Mouse (Mus musculus) forebrain, embryonic 11.5 days (tissue): ENCODE measurements around the gene Setd1a. TPM values are rescaled to one million over a fixed set of nuclear protein-coding genes. Genes with fewer than 3 reads are reported as not detected.

Experiments
- ATAC-seq: fragments of 200-750 bp; cut with Nextera tagmentation; replicated peaks from 2 replicates; pipeline ENCODE4 v1.8.0; 2017; ENCODE audit warnings: moderate TSS enrichment; ENCODE audit not compliant: low FRiP score
- DNase-seq: peaks from one replicate; pipeline ENCODE4 v3.0.0-alpha.2; 2017; ENCODE audit warnings: low spot score
- H3K27ac ChIP-seq: fragments of 300-500 bp; sonication (generic); 2 replicates; pipeline ENCODE4 v1.5.1; 2014; ENCODE audit warnings: low read depth, low read length
- H3K27me3 ChIP-seq: fragments of 300-500 bp; sonication (generic); 2 replicates; pipeline ENCODE4 v1.6.1; 2014; ENCODE audit warnings: mild to moderate bottlenecking, low read length, mixed read lengths; ENCODE audit not compliant: control insufficient read depth, insufficient read depth
- H3K36me3 ChIP-seq: fragments of 300-500 bp; sonication (generic); 2 replicates; pipeline ENCODE4 v1.6.1; 2014; ENCODE audit warnings: mild to moderate bottlenecking, low read length, moderate library complexity, mixed read lengths; ENCODE audit not compliant: control insufficient read depth, insufficient read depth
- H3K4me1 ChIP-seq: fragments of 300-500 bp; sonication (generic); replicated peaks from 2 replicates; pipeline ENCODE4 v1.6.1; 2014; ENCODE audit warnings: low read length, mixed read lengths; ENCODE audit not compliant: control insufficient read depth, insufficient read depth
- H3K4me2 ChIP-seq: fragments of 300-500 bp; sonication (generic); 2 replicates; pipeline ENCODE4 v1.6.1; 2014; ENCODE audit warnings: low read depth, mild to moderate bottlenecking, low read length, moderate library complexity, mixed read lengths; ENCODE audit not compliant: severe bottlenecking
- H3K4me3 ChIP-seq: fragments of 300-500 bp; sonication (generic); 2 replicates; pipeline ENCODE4 v1.5.1; 2014; ENCODE audit warnings: low read depth, low read length
- H3K9ac ChIP-seq: fragments of 300-500 bp; sonication (generic); 2 replicates; pipeline ENCODE4 v1.6.1; 2014; ENCODE audit warnings: low read length
- H3K9me3 ChIP-seq: fragments of 300-500 bp; sonication (generic); 2 replicates; pipeline ENCODE4 v1.6.1; 2016; ENCODE audit warnings: low read length, mixed read lengths; ENCODE audit not compliant: control insufficient read depth
- WGBS: fragments of 180-500 bp; shearing (Covaris S2); extraction: QIAGEN DNeasy Blood & Tissue Kit; methylation state at CpG from one replicate; pipeline ENCODE4 v1.1.7; 2014; 5-methylcytosine and 5-hydroxymethylcytosine counted together
- polyA plus RNA-seq: library from polyadenylated mRNA; unstranded; fragments of >200 nt; fragmentation: Nextera tagmentation; extraction: Ambion mirVana; gene quantifications from 2 replicates; pipeline ENCODE4 v1.2.1, GENCODE M21; 2014

Gene Setd1a
- polyA plus RNA-seq, 1 experiment from 2014 or later = 30.7 TPM

- H3K4me2 ChIP-seq = no peak overlapping the region
- no peaks in the 10 kb centered on the region for H3K4me1 ChIP-seq
- H3K27ac ChIP-seq = no peak overlapping the region
- H3K27me3 ChIP-seq = no peaks in the 10 kb centered on the region
- WGBS = 89% methylated on average over 19 of the region's 19 CpGs
- H3K4me3 ChIP-seq = no peak overlapping the region
- no peaks in the 10 kb centered on the region for H3K9me3 ChIP-seq
- no peak overlapping the region for H3K9ac ChIP-seq
- no peaks in the 10 kb centered on the region for H3K36me3 ChIP-seq
- DNase-seq (no peak), ATAC-seq (no peak)
Measured at GRCm38 (mm10) chr7:127814241-127814921, 37.9 kb downstream of the Setd1a start.

- DNase-seq (no peak), ATAC-seq (no peak)
- H3K9ac ChIP-seq = no peak overlapping the region
- no peaks in the 10 kb centered on the region for H3K36me3 ChIP-seq
- no peaks in the 10 kb centered on the region for H3K9me3 ChIP-seq
- H3K4me2 ChIP-seq = no peak overlapping the region
- no peaks in the 10 kb centered on the region for H3K27me3 ChIP-seq
- whole genome bisulfite sequencing = 95% methylated on average over 15 of the region's 15 CpGs
- no peak overlapping the region for H3K4me3 ChIP-seq
- no peaks in the 10 kb centered on the region for H3K4me1 ChIP-seq
- no peak overlapping the region for H3K27ac ChIP-seq
Measured at GRCm38 (mm10) chr7:127815116-127815665, 38.7 kb downstream of the Setd1a start.

- 77% methylated on average over 15 of the region's 15 CpGs for WGBS
- H3K9ac ChIP-seq = no peak overlapping the region
- no peak for DNase-seq
Measured at GRCm38 (mm10) chr7:127815954-127816821, 39.7 kb downstream of the Setd1a start.

GRCm38 (mm10) chr7:127817053-127817452, 40.6 kb downstream of the Setd1a start:
- Histone ChIP-seq H3K4me1 (no peaks in the 10 kb centered on the region), H3K9ac (no peak overlapping the region), H3K9me3 (no peaks in the 10 kb centered on the region), H3K4me3 (no peak overlapping the region), H3K27me3 (no peaks in the 10 kb centered on the region), H3K4me2 (no peak overlapping the region), H3K36me3 (no peaks in the 10 kb centered on the region), H3K27ac (no peak overlapping the region)
- WGBS = 79% methylated on average over 7 of the region's 7 CpGs
- DNase-seq = no peak
- ATAC-seq = no peak

More at GRCm38 (mm10) chr7:127815954-127816821, 39.7 kb downstream of the Setd1a start:
- Histone ChIP-seq H3K27ac (no peak overlapping the region), H3K27me3 (no peaks in the 10 kb centered on the region), H3K4me1 (no peaks in the 10 kb centered on the region), H3K36me3 (no peaks in the 10 kb centered on the region), H3K4me3 (no peak overlapping the region), H3K4me2 (no peak overlapping the region), H3K9me3 (no peaks in the 10 kb centered on the region)
- no peak for ATAC-seq

DNA sequence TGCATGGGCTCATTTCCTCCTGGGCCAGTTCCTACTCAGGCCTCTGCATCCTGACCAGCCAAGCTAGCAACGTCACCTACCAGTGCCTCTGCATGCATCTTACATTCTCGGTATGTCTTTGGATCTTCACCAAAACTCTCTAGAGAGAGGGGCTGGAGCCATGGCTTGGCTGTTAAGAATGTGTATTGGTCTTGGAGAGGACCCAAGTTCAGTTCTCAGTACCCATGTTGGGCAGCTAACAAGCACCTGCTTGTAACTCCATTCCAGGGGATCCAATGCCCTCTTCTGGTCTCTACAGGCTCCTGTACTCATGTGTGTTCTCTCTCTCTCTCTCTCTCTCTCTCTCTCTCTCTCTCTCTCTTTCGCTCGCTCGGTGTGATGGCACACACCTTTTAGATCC, 41.3 kb downstream of the Setd1a start:
- H3K4me2 ChIP-seq = no peak overlapping the region
- DNase-seq (no peak), ATAC-seq (no peak)
- H3K4me1 ChIP-seq = no peaks in the 10 kb centered on the region
- no peaks in the 10 kb centered on the region for H3K27me3 ChIP-seq
- H3K27ac ChIP-seq = no peak overlapping the region
- WGBS = 90% methylated on average over 5 of the region's 5 CpGs
- no peak overlapping the region for H3K9ac ChIP-seq
- H3K4me3 ChIP-seq = no peak overlapping the region
- no peaks in the 10 kb centered on the region for H3K9me3 ChIP-seq
- no peaks in the 10 kb centered on the region for H3K36me3 ChIP-seq

DNA sequence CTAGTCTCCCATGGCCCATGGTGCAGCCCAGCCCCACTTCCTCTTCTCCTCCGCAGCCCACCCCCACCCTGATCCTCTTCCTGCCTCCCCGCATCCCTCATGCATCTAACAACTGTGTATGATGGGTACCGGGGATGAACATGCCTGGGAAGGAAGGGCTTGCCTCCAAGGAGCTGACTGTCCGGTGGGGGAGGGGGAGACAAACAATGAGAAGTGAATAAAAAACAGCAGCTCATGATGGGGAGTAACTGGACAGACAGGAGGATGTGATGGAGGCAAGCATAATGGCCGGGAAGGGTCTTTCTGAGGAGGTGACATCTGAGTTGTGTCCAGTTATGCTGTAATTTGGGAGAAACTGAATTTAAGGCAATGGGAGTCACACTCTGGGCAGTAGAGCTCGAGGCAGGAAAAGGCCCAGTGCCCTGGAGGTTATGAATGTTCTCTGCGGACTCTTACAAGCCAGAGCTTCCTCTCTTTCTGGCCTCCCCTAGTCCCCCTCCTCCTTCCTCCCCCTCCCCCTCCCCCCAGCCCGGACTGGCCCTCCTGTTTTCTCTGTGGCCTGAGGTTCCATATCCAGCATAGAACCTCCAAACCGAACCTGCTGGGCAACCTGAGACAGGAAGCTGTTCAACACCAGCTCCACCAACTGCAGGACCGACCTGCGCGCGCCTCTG, 44.5 kb downstream of the Setd1a start:
- Histone ChIP-seq H3K9me3 (no peaks in the 10 kb centered on the region), H3K9ac (no peak overlapping the region), H3K36me3 (no peaks in the 10 kb centered on the region), H3K27ac (no peak overlapping the region), H3K27me3 (no peaks in the 10 kb centered on the region), H3K4me1 (peaks cover 2% of the 10 kb centered on the region; the same call in 1 of the 2 replicates), H3K4me2 (no peak overlapping the region), H3K4me3 (no peak overlapping the region)
- WGBS = 79% methylated on average over 13 of the region's 13 CpGs
- DNase-seq (no peak), ATAC-seq (no peak)

GRCm38 (mm10) chr7:127822494-127822893, 46.0 kb downstream of the Setd1a start:
- Histone ChIP-seq H3K4me2 (no peak overlapping the region), H3K27me3 (no peaks in the 10 kb centered on the region), H3K36me3 (no peaks in the 10 kb centered on the region), H3K9ac (no peak overlapping the region), H3K4me3 (no peak overlapping the region), H3K4me1 (peaks cover 2% of the 10 kb centered on the region; the same call in 1 of the 2 replicates), H3K9me3 (no peaks in the 10 kb centered on the region), H3K27ac (no peak overlapping the region)
- no peak for DNase-seq
- no peak for ATAC-seq
- WGBS = 95% methylated on average over 3 of the region's 3 CpGs
